ENCODE assay signal across 8 mouse cellular contexts in genomic region chr10:88730571-88731495, GRCm38 (mm10). TPM values are rescaled to one million over a fixed set of nuclear protein-coding genes. Genes with fewer than 3 reads are reported as not detected.
DNase-seq lines count a peak whose midpoint lies in the region; ATAC-seq lines count a peak whose summit lies in the region.

TSS of gene Arl1 (plus strand) at chr10:88730858.

- DNase-seq in R1 (ENCODE audit: low read depth, low spot score), result peak; percentile 92
- DNase-seq in cerebellum, postnatal 25 days, result peak; percentile 96 to 97
- DNase-seq in frontal cortex, postnatal 36 days (ENCODE audit: low spot score in 2 of 2), result peak; percentile 93
- peak; percentile 85 for DNase-seq in left cerebral cortex, adult 11 months (ENCODE audit: low spot score)
- peak; percentile 95 for DNase-seq in lung, postnatal 4 days
- DNase-seq in retina, postnatal 7 days (ENCODE audit: low read depth, low spot score), result peak; percentile 89
- DNase-seq in urinary bladder, adult 2 months (ENCODE audit: low spot score), result peak; percentile 94

- under 1% methylated on average over 65 of the region's 65 CpGs for WGBS in hindbrain, embryonic 15.5 days

- H3K27ac ChIP-seq in hindbrain, embryonic 15.5 days (replicated peaks), result peak within 1 kb of the TSS; percentile 84

- ATAC-seq in hindbrain, embryonic 15.5 days (ENCODE audit: low FRiP score, low read depth), result peak; percentile 97

- no peaks in the 10 kb centered on the region for H3K27me3 ChIP-seq in hindbrain, embryonic 15.5 days

- H3K4me1 ChIP-seq in hindbrain, embryonic 15.5 days (replicated peaks), result peaks cover 23% of the 10 kb centered on the region

- no peaks in the 10 kb centered on the region for H3K36me3 ChIP-seq in hindbrain, embryonic 15.5 days

- H3K9ac ChIP-seq in hindbrain, embryonic 15.5 days, result peak within 1 kb of the TSS; percentile 91

- peak within 1 kb of the TSS; percentile 90 for H3K4me2 ChIP-seq in hindbrain, embryonic 15.5 days

- peak within 1 kb of the TSS; percentile 96 for H3K4me3 ChIP-seq in hindbrain, embryonic 15.5 days

- no peaks in the 10 kb centered on the region for H3K9me3 ChIP-seq in hindbrain, embryonic 15.5 days

RNA-seq across cellular contexts. Expression of gene Arl1, which starts in this region (rescaled TPM):
- polyA plus RNA-seq in hindbrain, embryonic 15.5 days (2015; fragmentation: Nextera tagmentation; extraction: Ambion mirVana), result 144 and 153 TPM in 2 replicates
- 140 and 152 TPM in 2 replicates for polyA plus RNA-seq in urinary bladder, adult 2 months (2012; rRNA removed)

Comparison
In these comparisons a context has a peak if more than half of its experiments do, and no peak if none do; other contexts are left out.
1. Peak in every context shown above with its lines: DNase-seq, ATAC-seq, H3K4me3 ChIP-seq and H3K27ac ChIP-seq.